Mouse (Mus musculus) small intestine, adult 2 months (tissue): ENCODE results near the gene Gif.

ENCODE experiments used
- CTCF ChIP-seq: fragments of 200-500 bp; IDR thresholded peaks from 2 replicates; pipeline ENCODE4 v1.5.1; 2012; ENCODE audit warnings: low read depth, mild to moderate bottlenecking, control low read depth, inconsistent platforms, low read length, moderate library complexity, mixed read lengths; ENCODE audit not compliant: insufficient replicate concordance, insufficient read length; ENCODE audit errors: extremely low read depth
- POLR2A ChIP-seq: fragments of 200-500 bp; IDR thresholded peaks from 2 replicates; pipeline ENCODE4 v1.6.1; 2012; ENCODE audit warnings: low read depth, mild to moderate bottlenecking, control low read depth, inconsistent platforms, low read length, moderate library complexity

DNA sequence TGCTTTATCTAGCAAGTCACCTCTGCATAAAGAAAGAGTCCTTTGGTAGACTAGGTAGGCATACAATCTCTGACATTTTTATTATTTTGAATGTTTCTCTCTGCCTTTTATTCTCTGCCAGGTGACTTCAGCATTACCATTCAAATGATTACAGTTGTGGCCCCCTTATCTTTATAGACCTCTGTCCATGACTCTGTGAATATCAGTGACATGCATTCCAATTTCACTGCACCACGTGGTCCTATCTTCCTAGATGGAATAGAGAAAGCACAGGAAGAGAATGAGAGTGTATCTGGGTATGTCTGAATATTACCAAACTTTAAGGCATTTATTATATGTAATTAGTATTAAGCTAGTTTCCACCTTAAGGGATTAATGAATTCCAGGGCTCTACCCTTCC, 10.9 kb upstream of the Gif start:
- TF ChIP-seq CTCF (no peak), POLR2A (no peak)
